Mouse (Mus musculus) ES-Bruce4 (cell line): ENCODE results near the gene Eif6.

Experiments
- CTCF ChIP-seq: IDR thresholded peaks from one replicate; pipeline ENCODE4 v1.8.1; 2011; ENCODE audit warnings: low read depth, low read length
- EP300 ChIP-seq: IDR thresholded peaks from 2 replicates; pipeline ENCODE4 v1.6.1; 2011; ENCODE audit warnings: low read depth, low read length; ENCODE audit not compliant: insufficient read depth
- POLR2A ChIP-seq: IDR thresholded peaks from one replicate; pipeline ENCODE4 v1.8.1; 2011; ENCODE audit warnings: low read length; ENCODE audit not compliant: insufficient read depth

DNA sequence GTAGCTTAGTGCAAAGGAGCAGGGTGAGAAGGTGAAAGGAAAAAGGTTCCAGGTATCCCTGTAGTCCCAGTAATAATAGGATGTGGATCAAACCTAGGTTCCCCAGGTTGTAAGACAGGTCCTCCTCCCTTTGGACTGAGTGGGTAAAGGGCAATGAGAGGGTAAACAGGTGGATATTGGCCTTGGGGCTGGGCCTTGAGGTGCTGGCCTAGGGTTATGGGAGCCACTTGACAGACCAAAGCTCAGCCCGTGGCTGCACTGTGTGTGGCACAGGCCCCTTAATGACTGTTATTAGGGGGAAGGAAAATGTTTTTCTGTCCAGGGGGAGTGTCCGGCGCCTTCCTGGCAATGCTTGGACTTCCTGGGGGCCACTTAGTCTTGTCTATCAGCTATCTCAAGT lies 11.2 kb upstream of the Eif6 start:
- TF ChIP-seq POLR2A = no peak
- no peak for TF ChIP-seq EP300
- TF ChIP-seq CTCF = no peak
